Mouse (Mus musculus): ENCODE results near the gene Vmn2r92. TPM values are rescaled to one million over a fixed set of nuclear protein-coding genes. Genes with fewer than 3 reads are reported as not detected.
"Not testable (repeated sequence)": the region's sequence is repeated elsewhere in the genome, so short reads cannot be mapped to it uniquely, and the experiment has no call there.

Gene Vmn2r92
- total RNA-seq (2021) = not detected

DNA sequence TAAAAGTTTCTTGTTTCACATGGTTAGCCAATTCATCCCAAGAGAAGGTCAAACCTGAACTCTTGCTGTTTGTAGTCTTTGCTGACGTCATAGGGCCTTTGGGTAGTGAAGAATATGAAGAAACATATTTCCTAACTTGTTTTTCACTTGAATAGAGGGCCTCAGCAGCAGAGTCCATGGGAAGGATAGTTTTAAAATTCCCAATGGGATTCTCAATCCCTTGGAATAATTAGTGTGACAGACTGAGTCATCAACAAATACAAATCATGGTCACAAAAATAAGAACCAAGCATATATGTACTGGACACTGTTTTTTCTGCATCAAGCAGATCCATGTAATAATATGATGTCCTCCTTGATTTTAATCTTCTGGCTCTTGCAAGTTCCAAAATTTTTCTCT is at the start of gene Vmn2r92:
Gene Vmn2r92 (plus strand): TSS at position 301 of the 400 bp plus-strand sequence.
- DNase-seq (ENCODE audit: low spot score in 2 of 2); intact Hi-C loops (cut with DNase I): not testable (repeated sequence)

DNA sequence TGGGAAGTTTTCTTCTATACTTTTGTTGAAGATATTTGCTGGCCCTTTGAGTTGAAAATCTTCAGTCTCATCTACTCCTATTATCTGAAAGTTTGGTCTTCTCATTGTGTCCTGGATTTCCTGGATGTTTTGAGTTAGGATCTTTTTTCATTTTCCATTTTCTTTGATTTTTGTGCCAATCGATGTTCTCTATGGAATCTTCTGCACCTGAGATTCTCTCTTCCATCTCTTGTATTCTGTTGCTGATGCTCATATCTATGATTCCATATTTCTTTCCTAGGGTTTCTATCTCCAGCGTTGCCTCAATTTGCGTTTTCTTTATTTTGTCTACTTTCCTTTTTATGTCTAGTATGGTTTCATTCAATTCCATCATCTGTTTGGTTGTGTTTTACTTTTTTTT is 49.4 kb upstream of the Vmn2r92 start:
- intact Hi-C loops (cut with DNase I); DNase-seq (ENCODE audit: low spot score in 2 of 2): not testable (repeated sequence)

DNA sequence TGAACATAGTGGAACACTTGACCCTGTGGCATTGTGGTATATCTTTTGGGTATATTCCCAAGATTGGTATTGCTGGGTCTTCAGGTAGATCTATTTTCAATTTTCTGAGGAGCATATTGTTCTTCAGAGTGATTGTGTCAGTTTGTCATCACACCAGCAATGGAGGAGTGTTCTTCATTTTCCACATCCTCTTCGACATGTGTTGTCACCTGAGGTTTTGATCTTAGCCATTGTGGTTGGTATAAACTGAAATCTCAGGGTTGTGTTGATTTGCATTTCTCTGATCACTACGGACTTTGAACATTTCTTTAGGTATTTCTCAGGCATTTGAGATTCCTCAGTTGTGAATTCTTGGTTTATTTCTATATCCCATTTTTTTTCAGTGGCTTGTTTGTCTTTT is 9.5 kb downstream of the Vmn2r92 start:
- intact Hi-C loops (cut with DNase I); DNase-seq (ENCODE audit: low spot score in 2 of 2): not testable (repeated sequence)

DNA sequence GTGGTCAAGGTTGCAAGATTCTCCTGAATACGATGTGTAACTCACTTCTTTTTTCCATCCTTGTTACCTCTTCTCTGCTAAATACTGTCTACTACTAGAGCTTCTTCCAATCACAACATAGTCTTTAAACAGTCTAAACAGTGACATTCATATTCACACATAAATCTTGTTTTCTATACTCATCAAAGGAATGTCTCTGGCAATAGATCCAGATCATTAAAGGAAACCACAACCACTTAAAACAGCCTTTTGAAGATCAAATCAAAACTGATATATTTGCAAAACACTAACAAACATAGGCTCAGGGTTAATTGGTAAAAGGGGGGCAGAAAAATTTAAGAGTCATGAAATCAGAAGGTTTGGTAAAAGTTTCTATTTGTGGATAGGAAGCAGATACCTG is 38.0 kb downstream of the Vmn2r92 start:
- no peak for DNase-seq (ENCODE audit: low spot score in 2 of 2)
- intact Hi-C loops (cut with DNase I) = no loop called here

DNA sequence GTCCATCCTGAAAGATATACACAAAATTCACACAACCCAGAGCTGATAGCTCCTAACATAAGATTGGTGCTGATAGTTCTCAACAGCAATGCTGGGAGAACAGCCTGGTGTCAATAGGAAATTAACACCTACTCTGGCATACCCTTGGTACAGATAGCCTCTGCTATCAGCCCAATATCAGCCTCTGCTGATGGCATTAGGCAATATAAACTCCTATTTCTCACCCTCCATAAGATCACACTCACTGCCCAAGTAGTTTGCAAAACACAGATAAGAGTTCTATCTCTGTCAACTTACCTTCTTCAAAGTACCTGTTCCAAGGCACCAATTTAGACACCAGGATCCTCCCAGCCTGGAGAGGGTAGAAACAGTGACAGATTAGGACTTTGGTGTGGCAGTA is 69.6 kb downstream of the Vmn2r92 start:
- no peak for DNase-seq (ENCODE audit: low spot score in 2 of 2)
- intact Hi-C loops (cut with DNase I) = no loop called here

- intact Hi-C loops (cut with DNase I) = no loop called here
- DNase-seq (ENCODE audit: low spot score in 2 of 2) = no peak
Observed at GRCm38 (mm10) chr17:18231996-18232395, 80.3 kb downstream of the Vmn2r92 start.

GRCm38 (mm10) chr17:18236931-18237330 is 85.2 kb downstream of the Vmn2r92 start:
- intact Hi-C loops (cut with DNase I) = no loop called here
- DNase-seq (ENCODE audit: low spot score in 2 of 2) = no peak

Other genes starting within 250 kb of the Vmn2r92 start
- not detected for gene Fpr-rs4, start 130.2 kb upstream of the Vmn2r92 start, total RNA-seq (2021)
- under 1 TPM; 0.07 to 0.11 TPM for gene Vmn2r124, start 102.5 kb upstream of the Vmn2r92 start, total RNA-seq (2021)
- gene Vmn2r91, start 66.9 kb upstream of the Vmn2r92 start, total RNA-seq (2021) = not detected
- not detected for gene Vmn2r94, start 125.9 kb downstream of the Vmn2r92 start, total RNA-seq (2021)
- not detected for gene Vmn2r93, start 146.2 kb downstream of the Vmn2r92 start, total RNA-seq (2021)